Mouse (Mus musculus): ENCODE measurements at regions not wholly inside any gene's neighbourhood (a gene's known extent, or its start where the extent isn't known, plus 50 kb on each side); places are given as distances from the start of the nearest gene placed in this dataset.
"Not testable (repeated sequence)": the region's sequence is repeated elsewhere in the genome, so short reads cannot be mapped to it uniquely, and the experiment has no call there.

- H3K27ac ChIP-seq, result no peak overlapping the region
- no peak overlapping the region for H3K4me3 ChIP-seq
- no peak for TF ChIP-seq CTCF (IDR thresholded peaks at IDR 0.05)
- intact Hi-C loops (cut with DNase I), result no loop called here
- no peak for DNase-seq (ENCODE audit: extremely low spot score in 1 of 2, low spot score in 2 of 2)
Observed at GRCm38 (mm10) chr4:10670846-10671428, 203.4 kb upstream of the 2610301B20Rik start.

DNA sequence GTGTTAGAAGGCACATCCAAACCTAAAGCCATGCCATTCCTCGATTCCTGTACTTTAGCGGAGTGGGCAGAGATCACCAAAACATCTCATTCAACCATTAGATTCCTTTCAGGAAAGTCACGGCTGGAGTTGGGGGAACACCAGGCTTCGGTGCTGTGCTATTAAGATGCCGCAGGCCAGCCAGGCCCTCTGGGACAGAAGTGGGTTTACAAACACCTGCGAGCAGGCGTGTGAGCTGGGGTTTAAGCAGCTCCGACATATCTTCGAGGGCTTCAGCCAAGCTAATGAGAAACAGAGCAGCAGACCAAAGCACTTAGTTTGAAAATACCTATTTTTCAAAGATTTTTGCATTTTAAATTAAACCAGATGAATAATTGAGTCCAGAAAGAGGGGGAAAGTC, 183.2 kb upstream of the 2610301B20Rik start:
- intact Hi-C loops (cut with DNase I), result no loop called here
- Histone ChIP-seq H3K4me3 (no peak overlapping the region), H3K27ac (no peak overlapping the region)
- DNase-seq (ENCODE audit: extremely low spot score in 1 of 2, low spot score in 2 of 2), result no peak
- no peak for TF ChIP-seq CTCF (IDR thresholded peaks at IDR 0.05)

DNA sequence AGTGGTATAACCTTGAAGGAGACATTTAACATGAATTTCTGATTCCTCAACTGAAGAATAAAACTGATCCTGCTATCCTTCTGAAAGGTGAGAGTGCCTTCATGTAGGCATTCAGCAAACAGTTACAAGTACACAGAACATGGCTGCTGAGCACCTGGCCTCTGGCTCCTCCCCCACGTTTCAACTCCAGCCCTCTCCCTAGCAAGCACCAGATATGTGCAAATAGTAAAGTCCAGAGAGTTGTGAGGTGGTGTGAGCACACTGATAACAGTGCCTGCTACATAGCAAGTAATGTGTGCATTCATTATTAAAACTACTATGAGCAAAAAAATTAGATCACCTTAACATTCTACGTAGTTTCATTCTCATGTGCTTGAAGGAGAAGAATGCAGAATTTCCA, 181.4 kb upstream of the 2610301B20Rik start:
- intact Hi-C loops (cut with DNase I), result no loop called here
- no peak for TF ChIP-seq CTCF (IDR thresholded peaks at IDR 0.05)
- no peak for DNase-seq (ENCODE audit: extremely low spot score in 1 of 2, low spot score in 2 of 2)
- Histone ChIP-seq H3K4me3 (no peak overlapping the region), H3K27ac (no peak overlapping the region)

GRCm38 (mm10) chr4:10693446-10694105, 180.7 kb upstream of the 2610301B20Rik start:
- no peak for TF ChIP-seq CTCF (IDR thresholded peaks at IDR 0.05)
- no peak for DNase-seq (ENCODE audit: extremely low spot score in 1 of 2, low spot score in 2 of 2)
- intact Hi-C loops (cut with DNase I), result no loop called here
- H3K27ac ChIP-seq, result no peak overlapping the region
- no peak overlapping the region for H3K4me3 ChIP-seq

DNA sequence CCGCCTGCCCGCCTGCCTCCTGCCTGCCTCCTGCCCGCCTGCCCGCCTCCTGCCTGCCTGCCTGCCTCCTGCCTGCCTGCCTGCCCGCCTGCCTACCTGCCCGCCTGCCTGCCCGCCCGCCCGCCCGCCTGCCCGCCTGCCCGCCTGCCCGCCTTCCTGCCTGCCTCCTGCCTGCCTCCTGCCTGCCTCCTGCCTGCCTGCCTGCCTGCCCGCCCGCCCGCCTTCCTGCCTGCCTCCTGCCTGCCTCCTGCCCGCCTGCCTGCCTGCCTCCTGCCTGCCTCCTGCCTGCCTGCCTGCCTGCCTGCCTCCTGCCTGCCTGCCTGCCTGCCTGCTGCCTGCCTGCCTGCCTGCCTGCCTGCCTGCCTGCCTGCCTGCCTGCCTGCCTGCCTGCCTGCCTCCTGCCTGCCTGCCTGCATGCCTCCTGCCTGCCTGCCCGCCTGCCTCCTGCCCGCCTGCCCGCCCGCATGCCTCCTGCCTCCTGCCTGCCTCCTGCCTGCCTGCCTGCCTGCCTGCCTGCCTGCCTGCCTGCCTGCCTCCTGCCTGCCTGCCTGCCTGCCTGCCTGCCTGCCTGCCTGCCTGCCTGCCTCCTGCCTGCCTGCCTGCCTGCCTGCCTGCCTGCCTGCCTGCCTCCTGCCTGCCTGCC, 180.1 kb upstream of the 2610301B20Rik start:
- H3K27ac ChIP-seq; DNase-seq (ENCODE audit: extremely low spot score in 1 of 2, low spot score in 2 of 2); H3K4me3 ChIP-seq; intact Hi-C loops (cut with DNase I): not testable (repeated sequence)

DNA sequence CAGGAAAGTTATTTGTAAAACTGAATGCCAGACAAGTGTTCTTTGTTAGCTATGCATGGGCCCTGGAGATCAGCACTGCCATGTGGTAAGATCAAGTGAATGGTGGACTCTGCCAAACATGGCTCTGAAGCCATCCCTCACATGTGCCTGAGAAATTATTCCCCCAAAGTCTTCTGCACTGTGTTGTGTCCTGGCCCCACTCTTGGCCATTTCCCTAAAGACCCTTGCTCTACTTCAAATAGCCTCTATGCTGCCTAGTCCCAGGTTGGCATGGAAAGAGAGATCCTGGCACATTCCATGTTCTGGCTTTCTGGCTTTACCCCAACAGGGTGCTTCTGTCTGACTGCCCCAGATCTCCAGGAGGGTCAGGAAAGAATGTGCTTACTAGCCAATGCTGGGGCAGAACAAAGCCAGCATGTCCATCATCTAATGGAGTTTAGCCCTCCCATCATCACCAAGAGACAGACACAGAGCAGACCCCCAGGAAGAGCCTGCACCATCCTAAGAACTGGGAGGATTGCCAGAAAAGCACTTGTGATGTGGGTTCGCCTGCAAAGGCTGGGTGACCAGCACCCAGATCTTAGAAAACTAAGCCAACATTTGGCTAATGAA, 177.0 kb upstream of the 2610301B20Rik start:
- Histone ChIP-seq H3K4me3 (no peak overlapping the region), H3K27ac (no peak overlapping the region)
- no peak for DNase-seq (ENCODE audit: extremely low spot score in 1 of 2, low spot score in 2 of 2)
- TF ChIP-seq CTCF (IDR thresholded peaks at IDR 0.05), result no peak
- intact Hi-C loops (cut with DNase I), result no loop called here

- H3K4me3 ChIP-seq, result no peak overlapping the region
- intact Hi-C loops (cut with DNase I), result no loop called here
- H3K27ac ChIP-seq, result no peak overlapping the region
- TF ChIP-seq CTCF (IDR thresholded peaks at IDR 0.05), result no peak
- DNase-seq (ENCODE audit: extremely low spot score in 1 of 2, low spot score in 2 of 2), result no peak
Observed at GRCm38 (mm10) chr4:10698637-10699036, 175.7 kb upstream of the 2610301B20Rik start.

GRCm38 (mm10) chr4:10701479-10701878, 172.8 kb upstream of the 2610301B20Rik start:
- no peak for DNase-seq (ENCODE audit: extremely low spot score in 1 of 2, low spot score in 2 of 2)

GRCm38 (mm10) chr4:10703212-10703611, 171.1 kb upstream of the 2610301B20Rik start:
- H3K4me3 ChIP-seq, result no peak overlapping the region
- DNase-seq (ENCODE audit: extremely low spot score in 1 of 2, low spot score in 2 of 2), result no peak
- intact Hi-C loops (cut with DNase I), result no loop called here
- H3K27ac ChIP-seq, result no peak overlapping the region
- TF ChIP-seq CTCF (IDR thresholded peaks at IDR 0.05), result no peak

More at GRCm38 (mm10) chr4:10701479-10701878, 172.8 kb upstream of the 2610301B20Rik start:
- H3K4me3 ChIP-seq, result no peak overlapping the region
- TF ChIP-seq CTCF (IDR thresholded peaks at IDR 0.05), result no peak
- H3K27ac ChIP-seq, result no peak overlapping the region
- intact Hi-C loops (cut with DNase I), result no loop called here

GRCm38 (mm10) chr4:10707016-10707657, 167.2 kb upstream of the 2610301B20Rik start:
- intact Hi-C loops (cut with DNase I), result no loop called here
- Histone ChIP-seq H3K27ac (no peak overlapping the region), H3K4me3 (no peak overlapping the region)
- no peak for DNase-seq (ENCODE audit: extremely low spot score in 1 of 2, low spot score in 2 of 2)
- TF ChIP-seq CTCF (IDR thresholded peaks at IDR 0.05), result no peak

GRCm38 (mm10) chr4:10707658-10708056, 166.6 kb upstream of the 2610301B20Rik start:
- no peak overlapping the region for H3K4me3 ChIP-seq
- DNase-seq (ENCODE audit: extremely low spot score in 1 of 2, low spot score in 2 of 2), result peak in 1 of 2 experiments; percentile 12
- TF ChIP-seq CTCF (IDR thresholded peaks at IDR 0.05), result no peak
- intact Hi-C loops (cut with DNase I), result no loop called here
- no peak overlapping the region for H3K27ac ChIP-seq
